ENCODE assay signal across 10 mouse cellular contexts in genomic region chr14:29442476-29442875, GRCm38 (mm10).
DNase-seq lines count a peak whose midpoint lies in the region; ATAC-seq and TF ChIP-seq lines count a peak whose summit lies in the region.
"Had no signal": no experiment of that assay in that cellular context is flagged by ENCODE, and none has a peak within 500 bp of the region (broad histone marks: within the 10 kb centered on the region; RNA-seq: fewer than 3 reads in every experiment).

No protein-coding gene starts in this region.

- 27% methylated on average over 4 of the region's 4 CpGs for WGBS in lung, embryonic 14.5 days
- 4% methylated on average over 4 of the region's 4 CpGs for WGBS in forebrain, embryonic 14.5 days
- 8% methylated on average over 4 of the region's 4 CpGs for WGBS in limb, embryonic 13.5 days

- H3K9ac ChIP-seq in lung, embryonic 14.5 days: no peak overlapping the region
- no peak overlapping the region for H3K9ac ChIP-seq in forebrain, embryonic 14.5 days (ENCODE audit: low read length)
- H3K9ac ChIP-seq in limb, embryonic 13.5 days: no peak overlapping the region

- no peak for ATAC-seq in lung, embryonic 14.5 days (ENCODE audit: insufficient read depth)
- peak; percentile 66 for ATAC-seq in forebrain, embryonic 14.5 days
- peak; percentile 54; the same call in 1 of the 2 replicates for ATAC-seq in limb, embryonic 13.5 days (ENCODE audit: low FRiP score, low read depth)

- DNase-seq in lung, embryonic 14.5 days: no peak
- no peak for DNase-seq in lung, adult 18-20 months
- DNase-seq in forebrain, embryonic 14.5 days (ENCODE audit: low spot score): peak; percentile 68
- DNase-seq in retina, postnatal 1 day: peak; percentile 70
- no peak for DNase-seq in gastrocnemius, postnatal 4 days (ENCODE audit: low spot score in 2 of 2)
- no peak for DNase-seq in urinary bladder, postnatal 14 days (ENCODE audit: low spot score)
- DNase-seq in thymus, postnatal 10 days (ENCODE audit: low spot score in 2 of 2): no peak

- no peaks in the 10 kb centered on the region for H3K36me3 ChIP-seq in lung, embryonic 14.5 days (ENCODE audit: insufficient read depth)
- H3K36me3 ChIP-seq in forebrain, embryonic 14.5 days (ENCODE audit: control insufficient read depth, insufficient read depth, low read length): no peaks in the 10 kb centered on the region
- H3K36me3 ChIP-seq in limb, embryonic 13.5 days: no peaks in the 10 kb centered on the region

- H3K4me1 ChIP-seq in lung, embryonic 14.5 days (ENCODE audit: insufficient read depth): no peaks in the 10 kb centered on the region
- H3K4me1 ChIP-seq in forebrain, embryonic 14.5 days (ENCODE audit: control insufficient read depth, insufficient read depth, low read length): peaks cover 10% of the 10 kb centered on the region
- peaks cover 20% of the 10 kb centered on the region for H3K4me1 ChIP-seq in limb, embryonic 13.5 days

- H3K4me2 ChIP-seq in lung, embryonic 14.5 days: peak overlapping the region; percentile 23; the same call in 1 of the 2 replicates
- peak overlapping the region; percentile 32 for H3K4me2 ChIP-seq in forebrain, embryonic 14.5 days (ENCODE audit: low read length)
- peak overlapping the region; percentile 53 for H3K4me2 ChIP-seq in limb, embryonic 13.5 days (replicated peaks)
- H3K4me2 ChIP-seq: heart, embryonic 11.5 days had no signal

- TF ChIP-seq CTCF in lung, embryonic 14.5 days (IDR thresholded peaks at IDR 0.05; ENCODE audit: low read depth): no peak

- no peaks in the 10 kb centered on the region for H3K9me3 ChIP-seq in lung, embryonic 14.5 days (ENCODE audit: low read depth, low read length)
- no peaks in the 10 kb centered on the region for H3K9me3 ChIP-seq in forebrain, embryonic 14.5 days (replicated peaks; ENCODE audit: control insufficient read depth, low read length)
- H3K9me3 ChIP-seq in limb, embryonic 13.5 days: no peaks in the 10 kb centered on the region

- no peak overlapping the region for H3K27ac ChIP-seq in lung, embryonic 14.5 days (ENCODE audit: low read depth)
- no peak overlapping the region for H3K27ac ChIP-seq in forebrain, embryonic 14.5 days (ENCODE audit: low read depth, low read length)
- H3K27ac ChIP-seq in limb, embryonic 13.5 days: peak overlapping the region; percentile 61

- no peaks in the 10 kb centered on the region for H3K27me3 ChIP-seq in lung, embryonic 14.5 days (ENCODE audit: insufficient read depth, low read length)
- H3K27me3 ChIP-seq in forebrain, embryonic 14.5 days (replicated peaks; ENCODE audit: control insufficient read depth, insufficient read depth, low read length): no peaks in the 10 kb centered on the region
- H3K27me3 ChIP-seq in limb, embryonic 13.5 days: peaks cover 11% of the 10 kb centered on the region; the same call in 1 of the 2 replicates

- no peak overlapping the region for H3K4me3 ChIP-seq in lung, embryonic 14.5 days (ENCODE audit: low read depth, low read length)
- H3K4me3 ChIP-seq in forebrain, embryonic 14.5 days (ENCODE audit: low read depth, low read length): no peak overlapping the region
- no peak overlapping the region for H3K4me3 ChIP-seq in limb, embryonic 13.5 days
- H3K4me3 ChIP-seq: myocyte had no signal

Comparison
In these comparisons a context has a peak if more than half of its experiments do, and no peak if none do; other contexts are left out.
1. DNase-seq: peak in forebrain, embryonic 14.5 days (single experiment) and retina, postnatal 1 day (single experiment); none in lung, embryonic 14.5 days (single experiment), lung, adult 18-20 months (0 of 2), gastrocnemius, postnatal 4 days (0 of 2), urinary bladder, postnatal 14 days (single experiment) and thymus, postnatal 10 days (0 of 2).
2. Peak in every context shown above with its lines, with median percentiles within 50 percentile points of each other: H3K4me2 ChIP-seq.